Mouse (Mus musculus): ENCODE data around the gene Slc36a2. TPM values are rescaled to one million over a fixed set of nuclear protein-coding genes. Genes with fewer than 3 reads are reported as not detected.
A peak's percentile ranks its signal among the peaks of the same experiment; 100 is the strongest.

Slc36a2 gene
- polyA plus RNA-seq, 1 experiment from 2014 or later = 5.5 TPM

- Histone ChIP-seq H3K9ac (ENCODE audit: low read depth, low read length) (no peak overlapping the region), H3K9me3 (ENCODE audit: control insufficient read depth, low read length) (no peaks in the 10 kb centered on the region), H3K36me3 (ENCODE audit: control insufficient read depth, insufficient read depth, low read length) (no peaks in the 10 kb centered on the region), H3K4me3 (ENCODE audit: low read depth, low read length) (no peak overlapping the region), H3K4me2 (peak overlapping the region; percentile 22; the same call in 1 of the 2 replicates), H3K27me3 (replicated peaks; ENCODE audit: control insufficient read depth, insufficient read depth, low read length) (no peaks in the 10 kb centered on the region), H3K4me1 (replicated peaks; ENCODE audit: control insufficient read depth, insufficient read depth, low read length) (peaks cover 5% of the 10 kb centered on the region), H3K27ac (ENCODE audit: low read depth, low read length) (no peak overlapping the region)
- ATAC-seq (replicated peaks; ENCODE audit: low FRiP score) = no peak; the same call in 1 of the 2 replicates
- WGBS = 33% methylated on average over 8 of the region's 8 CpGs
- DNase-seq (ENCODE audit: low spot score) = no peak
Observed at GRCm38 (mm10) chr11:55197740-55198510, 13.0 kb upstream of the Slc36a2 start.

GRCm38 (mm10) chr11:55197086-55197485 is 12.2 kb upstream of the Slc36a2 start:
- no peaks in the 10 kb centered on the region for H3K27me3 ChIP-seq (replicated peaks; ENCODE audit: control insufficient read depth, insufficient read depth, low read length)
- H3K4me1 ChIP-seq (replicated peaks; ENCODE audit: control insufficient read depth, insufficient read depth, low read length) = peaks cover 5% of the 10 kb centered on the region
- peak overlapping the region; percentile 22; the same call in 1 of the 2 replicates for H3K4me2 ChIP-seq
- no peak for DNase-seq (ENCODE audit: low spot score)
- no peaks in the 10 kb centered on the region for H3K36me3 ChIP-seq (ENCODE audit: control insufficient read depth, insufficient read depth, low read length)
- no peak for ATAC-seq (replicated peaks; ENCODE audit: low FRiP score)
- H3K4me3 ChIP-seq (ENCODE audit: low read depth, low read length) = no peak overlapping the region
- H3K9me3 ChIP-seq (ENCODE audit: control insufficient read depth, low read length) = no peaks in the 10 kb centered on the region
- 38% methylated on average over 6 of the region's 6 CpGs for WGBS
- no peak overlapping the region for H3K9ac ChIP-seq (ENCODE audit: low read depth, low read length)
- H3K27ac ChIP-seq (ENCODE audit: low read depth, low read length) = no peak overlapping the region

GRCm38 (mm10) chr11:55190216-55190615 is 5.3 kb upstream of the Slc36a2 start:
- no peak overlapping the region for H3K4me2 ChIP-seq
- DNase-seq (ENCODE audit: low spot score) (no peak), ATAC-seq (replicated peaks; ENCODE audit: low FRiP score) (no peak)
- no peaks in the 10 kb centered on the region for H3K36me3 ChIP-seq (ENCODE audit: control insufficient read depth, insufficient read depth, low read length)
- no peaks in the 10 kb centered on the region for H3K9me3 ChIP-seq (ENCODE audit: control insufficient read depth, low read length)
- H3K27ac ChIP-seq (ENCODE audit: low read depth, low read length) = no peak overlapping the region
- WGBS = 74% methylated on average over 3 of the region's 3 CpGs
- no peaks in the 10 kb centered on the region for H3K4me1 ChIP-seq (replicated peaks; ENCODE audit: control insufficient read depth, insufficient read depth, low read length)
- no peak overlapping the region for H3K9ac ChIP-seq (ENCODE audit: low read depth, low read length)
- no peaks in the 10 kb centered on the region for H3K27me3 ChIP-seq (replicated peaks; ENCODE audit: control insufficient read depth, insufficient read depth, low read length)
- H3K4me3 ChIP-seq (ENCODE audit: low read depth, low read length) = no peak overlapping the region

GRCm38 (mm10) chr11:55187777-55188176 is 2.9 kb upstream of the Slc36a2 start:
- Histone ChIP-seq H3K27ac (ENCODE audit: low read depth, low read length) (no peak overlapping the region), H3K9me3 (ENCODE audit: control insufficient read depth, low read length) (no peaks in the 10 kb centered on the region), H3K4me2 (no peak overlapping the region), H3K9ac (ENCODE audit: low read depth, low read length) (no peak overlapping the region), H3K36me3 (ENCODE audit: control insufficient read depth, insufficient read depth, low read length) (no peaks in the 10 kb centered on the region), H3K27me3 (replicated peaks; ENCODE audit: control insufficient read depth, insufficient read depth, low read length) (no peaks in the 10 kb centered on the region), H3K4me1 (replicated peaks; ENCODE audit: control insufficient read depth, insufficient read depth, low read length) (no peaks in the 10 kb centered on the region), H3K4me3 (ENCODE audit: low read depth, low read length) (no peak overlapping the region)
- WGBS = 81% methylated on average over 6 of the region's 6 CpGs
- DNase-seq (ENCODE audit: low spot score) (no peak), ATAC-seq (replicated peaks; ENCODE audit: low FRiP score) (no peak)

GRCm38 (mm10) chr11:55187292-55187691 is 2.4 kb upstream of the Slc36a2 start:
- no peaks in the 10 kb centered on the region for H3K27me3 ChIP-seq (replicated peaks; ENCODE audit: control insufficient read depth, insufficient read depth, low read length)
- H3K4me1 ChIP-seq (replicated peaks; ENCODE audit: control insufficient read depth, insufficient read depth, low read length) = no peaks in the 10 kb centered on the region
- no peaks in the 10 kb centered on the region for H3K9me3 ChIP-seq (ENCODE audit: control insufficient read depth, low read length)
- no peak for DNase-seq (ENCODE audit: low spot score)
- no peak overlapping the region for H3K4me3 ChIP-seq (ENCODE audit: low read depth, low read length)
- H3K9ac ChIP-seq (ENCODE audit: low read depth, low read length) = no peak overlapping the region
- ATAC-seq (replicated peaks; ENCODE audit: low FRiP score) = no peak
- no peak overlapping the region for H3K27ac ChIP-seq (ENCODE audit: low read depth, low read length)
- no peak overlapping the region for H3K4me2 ChIP-seq
- H3K36me3 ChIP-seq (ENCODE audit: control insufficient read depth, insufficient read depth, low read length) = no peaks in the 10 kb centered on the region
- 60% methylated on average over 4 of the region's 4 CpGs for WGBS

- peak overlapping the region; percentile 37 for H3K4me2 ChIP-seq
- no peaks in the 10 kb centered on the region for H3K4me1 ChIP-seq (replicated peaks; ENCODE audit: control insufficient read depth, insufficient read depth, low read length)
- WGBS = 62% methylated on average over 5 of the region's 5 CpGs
- no peak overlapping the region for H3K9ac ChIP-seq (ENCODE audit: low read depth, low read length)
- H3K27ac ChIP-seq (ENCODE audit: low read depth, low read length) = no peak overlapping the region
- DNase-seq (ENCODE audit: low spot score) (no peak), ATAC-seq (replicated peaks; ENCODE audit: low FRiP score) (no peak)
- no peaks in the 10 kb centered on the region for H3K36me3 ChIP-seq (ENCODE audit: control insufficient read depth, insufficient read depth, low read length)
- no peaks in the 10 kb centered on the region for H3K9me3 ChIP-seq (ENCODE audit: control insufficient read depth, low read length)
- no peaks in the 10 kb centered on the region for H3K27me3 ChIP-seq (replicated peaks; ENCODE audit: control insufficient read depth, insufficient read depth, low read length)
- no peak overlapping the region for H3K4me3 ChIP-seq (ENCODE audit: low read depth, low read length)
Observed at GRCm38 (mm10) chr11:55184246-55184645, 631 bp downstream of the Slc36a2 start.

- Histone ChIP-seq H3K9ac (ENCODE audit: low read depth, low read length) (no peak overlapping the region), H3K36me3 (ENCODE audit: control insufficient read depth, insufficient read depth, low read length) (no peaks in the 10 kb centered on the region), H3K9me3 (ENCODE audit: control insufficient read depth, low read length) (no peaks in the 10 kb centered on the region), H3K27ac (ENCODE audit: low read depth, low read length) (no peak overlapping the region), H3K4me3 (ENCODE audit: low read depth, low read length) (no peak overlapping the region), H3K4me1 (replicated peaks; ENCODE audit: control insufficient read depth, insufficient read depth, low read length) (no peaks in the 10 kb centered on the region), H3K4me2 (peak overlapping the region; percentile 27; the same call in 1 of the 2 replicates), H3K27me3 (replicated peaks; ENCODE audit: control insufficient read depth, insufficient read depth, low read length) (no peaks in the 10 kb centered on the region)
- DNase-seq (ENCODE audit: low spot score) (no peak), ATAC-seq (replicated peaks; ENCODE audit: low FRiP score) (no peak)
- 52% methylated on average over 7 of the region's 7 CpGs for WGBS
Observed at GRCm38 (mm10) chr11:55183124-55183523, 1.8 kb downstream of the Slc36a2 start.

- no peak for ATAC-seq (replicated peaks; ENCODE audit: low FRiP score)
- Histone ChIP-seq H3K27me3 (replicated peaks; ENCODE audit: control insufficient read depth, insufficient read depth, low read length) (no peaks in the 10 kb centered on the region), H3K9ac (ENCODE audit: low read depth, low read length) (no peak overlapping the region), H3K9me3 (ENCODE audit: control insufficient read depth, low read length) (no peaks in the 10 kb centered on the region), H3K27ac (ENCODE audit: low read depth, low read length) (no peak overlapping the region), H3K36me3 (ENCODE audit: control insufficient read depth, insufficient read depth, low read length) (no peaks in the 10 kb centered on the region), H3K4me1 (replicated peaks; ENCODE audit: control insufficient read depth, insufficient read depth, low read length) (no peaks in the 10 kb centered on the region), H3K4me3 (ENCODE audit: low read depth, low read length) (no peak overlapping the region), H3K4me2 (no peak overlapping the region)
- WGBS = 80% methylated on average over 3 of the region's 3 CpGs
- no peak for DNase-seq (ENCODE audit: low spot score)
Observed at GRCm38 (mm10) chr11:55179856-55180255, 5.0 kb downstream of the Slc36a2 start.

GRCm38 (mm10) chr11:55178830-55179229 is 6.0 kb downstream of the Slc36a2 start:
- 79% methylated on average over 4 of the region's 4 CpGs for WGBS
- Histone ChIP-seq H3K9ac (ENCODE audit: low read depth, low read length) (no peak overlapping the region), H3K27me3 (replicated peaks; ENCODE audit: control insufficient read depth, insufficient read depth, low read length) (no peaks in the 10 kb centered on the region), H3K9me3 (ENCODE audit: control insufficient read depth, low read length) (no peaks in the 10 kb centered on the region), H3K4me1 (replicated peaks; ENCODE audit: control insufficient read depth, insufficient read depth, low read length) (no peaks in the 10 kb centered on the region), H3K27ac (ENCODE audit: low read depth, low read length) (no peak overlapping the region), H3K36me3 (ENCODE audit: control insufficient read depth, insufficient read depth, low read length) (no peaks in the 10 kb centered on the region), H3K4me2 (no peak overlapping the region), H3K4me3 (ENCODE audit: low read depth, low read length) (no peak overlapping the region)
- ATAC-seq (replicated peaks; ENCODE audit: low FRiP score) = no peak
- DNase-seq (ENCODE audit: low spot score) = no peak

Measured in liver, embryonic 11.5 days (tissue).